Mouse (Mus musculus): ENCODE data around the gene Itprid1. TPM values are rescaled to one million over a fixed set of nuclear protein-coding genes. Genes with fewer than 3 reads are reported as not detected.

Itprid1 gene
- total RNA-seq, 2 experiments from 2014 or later: not detected

GRCm38 (mm10) chr6:55812353-55812752 is 24.3 kb upstream of the Itprid1 start:
- peak; percentile 39; the same call in 1 of the 2 replicates for TF ChIP-seq CTCF (IDR thresholded peaks at IDR 0.05)
- intact Hi-C loops (cut with DNase I): loop anchor here (5.0 kb wide), 1 partner anchor 295 kb away; no protein-coding TSS in a partner anchor
- Histone ChIP-seq H3K27ac (no peak overlapping the region), H3K4me3 (no peak overlapping the region)
- no peak for DNase-seq

- DNase-seq: no peak
- no peak overlapping the region for H3K27ac ChIP-seq
- intact Hi-C loops (cut with DNase I): loop anchor here (5.0 kb wide), 1 partner anchor 297 kb away; no protein-coding TSS in a partner anchor
- no peak for TF ChIP-seq CTCF (IDR thresholded peaks at IDR 0.05)
- no peak overlapping the region for H3K4me3 ChIP-seq
Measured at GRCm38 (mm10) chr6:55814184-55814926, 22.3 kb upstream of the Itprid1 start.

GRCm38 (mm10) chr6:55816911-55817310 is 19.8 kb upstream of the Itprid1 start:
- H3K4me3 ChIP-seq: no peak overlapping the region
- intact Hi-C loops (cut with DNase I): no loop called here
- no peak overlapping the region for H3K27ac ChIP-seq
- no peak for DNase-seq
- no peak for TF ChIP-seq CTCF (IDR thresholded peaks at IDR 0.05)

- TF ChIP-seq CTCF (IDR thresholded peaks at IDR 0.05): no peak
- DNase-seq: no peak
- intact Hi-C loops (cut with DNase I): no loop called here
- Histone ChIP-seq H3K4me3 (no peak overlapping the region), H3K27ac (no peak overlapping the region)
Measured at GRCm38 (mm10) chr6:55829722-55830121, 7.0 kb upstream of the Itprid1 start.

- no peak for DNase-seq
- no peak for TF ChIP-seq CTCF (IDR thresholded peaks at IDR 0.05)
- Histone ChIP-seq H3K27ac (no peak overlapping the region), H3K4me3 (no peak overlapping the region)
- intact Hi-C loops (cut with DNase I): no loop called here
Measured at GRCm38 (mm10) chr6:55852589-55852988, 15.9 kb downstream of the Itprid1 start.

GRCm38 (mm10) chr6:55856085-55856484 is 19.4 kb downstream of the Itprid1 start:
- H3K4me3 ChIP-seq: no peak overlapping the region
- no peak for DNase-seq
- TF ChIP-seq CTCF (IDR thresholded peaks at IDR 0.05): no peak
- H3K27ac ChIP-seq: no peak overlapping the region
- intact Hi-C loops (cut with DNase I): no loop called here

- Histone ChIP-seq H3K27ac (no peak overlapping the region), H3K4me3 (no peak overlapping the region)
- intact Hi-C loops (cut with DNase I): no loop called here
- DNase-seq: no peak
- TF ChIP-seq CTCF (IDR thresholded peaks at IDR 0.05): no peak
Measured at GRCm38 (mm10) chr6:55865206-55865605, 28.5 kb downstream of the Itprid1 start.

- Histone ChIP-seq H3K4me3 (no peak overlapping the region), H3K27ac (no peak overlapping the region)
- intact Hi-C loops (cut with DNase I): no loop called here
- TF ChIP-seq CTCF (IDR thresholded peaks at IDR 0.05): no peak
- no peak for DNase-seq
Measured at GRCm38 (mm10) chr6:55879356-55879960, 42.8 kb downstream of the Itprid1 start.

GRCm38 (mm10) chr6:55880886-55881285 is 44.2 kb downstream of the Itprid1 start:
- intact Hi-C loops (cut with DNase I): no loop called here
- Histone ChIP-seq H3K4me3 (no peak overlapping the region), H3K27ac (no peak overlapping the region)
- no peak for TF ChIP-seq CTCF (IDR thresholded peaks at IDR 0.05)
- peak; percentile 13 for DNase-seq

GRCm38 (mm10) chr6:55887598-55887997 is 50.9 kb downstream of the Itprid1 start:
- no peak overlapping the region for H3K27ac ChIP-seq
- intact Hi-C loops (cut with DNase I): no loop called here
- TF ChIP-seq CTCF (IDR thresholded peaks at IDR 0.05): no peak

GRCm38 (mm10) chr6:55901568-55902328 is 65.1 kb downstream of the Itprid1 start:
- H3K27ac ChIP-seq: no peak overlapping the region
- TF ChIP-seq CTCF (IDR thresholded peaks at IDR 0.05): no peak
- no peak overlapping the region for H3K4me3 ChIP-seq
- intact Hi-C loops (cut with DNase I): no loop called here
- no peak for DNase-seq

More at GRCm38 (mm10) chr6:55887598-55887997, 50.9 kb downstream of the Itprid1 start:
- H3K4me3 ChIP-seq: no peak overlapping the region
- DNase-seq: no peak

GRCm38 (mm10) chr6:55902329-55902605 is 65.6 kb downstream of the Itprid1 start:
- intact Hi-C loops (cut with DNase I): no loop called here
- TF ChIP-seq CTCF (IDR thresholded peaks at IDR 0.05): no peak
- no peak overlapping the region for H3K27ac ChIP-seq
- no peak overlapping the region for H3K4me3 ChIP-seq
- no peak for DNase-seq

GRCm38 (mm10) chr6:55919206-55919605 is 82.5 kb downstream of the Itprid1 start:
- H3K4me3 ChIP-seq: no peak overlapping the region
- no peak overlapping the region for H3K27ac ChIP-seq
- DNase-seq: no peak
- TF ChIP-seq CTCF (IDR thresholded peaks at IDR 0.05): no peak
- intact Hi-C loops (cut with DNase I): no loop called here
